Mouse (Mus musculus): ENCODE data around the gene Gm17359. TPM values are rescaled to one million over a fixed set of nuclear protein-coding genes. Genes with fewer than 3 reads are reported as not detected.

The Gm17359 gene
- polyA plus RNA-seq, 1 experiment, result not detected

DNA sequence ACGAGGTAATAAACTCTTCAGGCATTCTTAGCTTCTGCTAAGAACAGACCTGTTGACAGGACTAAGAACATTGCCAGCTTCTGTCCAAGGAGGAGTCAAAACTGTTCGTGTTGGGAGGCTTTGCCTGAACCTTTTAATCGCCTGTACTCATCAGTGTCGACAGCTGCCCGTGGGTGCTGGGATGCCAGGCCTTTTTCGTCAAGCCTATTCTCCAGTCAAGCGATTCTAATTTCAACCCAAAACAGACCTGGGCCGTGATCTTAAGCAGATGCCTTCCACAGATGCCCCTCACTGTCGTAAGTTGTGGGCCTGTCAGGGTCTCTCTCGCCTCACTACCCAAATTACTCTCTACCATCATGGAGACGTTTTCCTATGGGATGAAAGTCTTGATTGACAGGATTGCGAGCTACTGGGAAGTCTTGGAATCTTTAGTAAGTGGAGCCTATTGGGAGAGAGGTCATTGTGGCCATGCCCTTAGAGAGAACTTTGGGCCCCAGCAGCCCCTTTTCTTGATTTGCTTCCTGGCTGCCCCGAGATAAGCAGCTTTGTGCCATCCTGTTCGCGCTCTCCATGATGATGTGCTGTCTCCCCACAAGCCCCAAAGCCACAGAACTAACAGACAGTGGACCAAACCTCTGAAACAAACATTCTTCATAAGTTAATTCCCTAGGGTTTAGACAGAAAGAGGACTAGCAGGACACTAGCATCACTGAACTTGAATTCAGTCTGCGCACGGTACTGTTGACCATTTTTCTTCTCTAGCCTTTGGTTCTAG lies 6.7 kb downstream of the Gm17359 start:
- TF ChIP-seq CTCF (IDR thresholded peaks at IDR 0.05; ENCODE audit: extremely low read depth, insufficient read depth, insufficient read length, insufficient replicate concordance) (no peak), POLR2A (IDR thresholded peaks at IDR 0.05; ENCODE audit: low read depth, low read length) (no peak)
- no peaks in the 10 kb centered on the region for H3K27me3 ChIP-seq (ENCODE audit: control insufficient read depth, insufficient read depth, low read length)
- H3K27ac ChIP-seq (ENCODE audit: insufficient read depth, low read length), result no peak overlapping the region
- WGBS, result 93% methylated on average over 17 of the region's 17 CpGs
- no peaks in the 10 kb centered on the region for H3K36me3 ChIP-seq (ENCODE audit: control insufficient read depth, insufficient read depth, low read length)
- no peaks in the 10 kb centered on the region for H3K4me1 ChIP-seq (ENCODE audit: control insufficient read depth, insufficient read depth, insufficient read length)
- H3K4me3 ChIP-seq (ENCODE audit: extremely low read depth, insufficient read depth, insufficient read length), result no peak overlapping the region
- DNase-seq (ENCODE audit: low read depth in 1 of 2, low spot score in 2 of 2), result no peak

DNA sequence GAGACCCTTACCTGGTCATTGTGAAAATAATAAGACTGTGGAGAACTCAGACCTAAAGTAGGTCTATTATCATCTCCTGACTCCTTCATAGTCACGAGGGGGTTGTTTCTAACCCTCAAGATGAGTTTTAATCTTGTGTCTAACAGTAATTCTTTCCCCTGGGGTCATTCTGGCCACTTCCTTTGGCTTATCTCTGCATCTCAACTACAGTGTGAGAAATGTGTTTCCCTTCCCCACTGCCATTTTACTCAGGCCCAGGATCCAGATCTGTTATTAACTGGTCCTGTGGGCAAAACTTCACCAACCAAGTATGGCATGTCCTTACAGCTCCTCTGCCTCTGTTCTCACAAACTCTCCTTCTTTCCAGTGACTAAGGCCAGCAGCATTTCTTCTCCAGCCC lies 12.8 kb downstream of the Gm17359 start:
- TF ChIP-seq CTCF (IDR thresholded peaks at IDR 0.05; ENCODE audit: extremely low read depth, insufficient read depth, insufficient read length, insufficient replicate concordance) (no peak), POLR2A (IDR thresholded peaks at IDR 0.05; ENCODE audit: low read depth, low read length) (no peak)
- no peaks in the 10 kb centered on the region for H3K27me3 ChIP-seq (ENCODE audit: control insufficient read depth, insufficient read depth, low read length)
- 30% methylated on average over 1 of the region's 1 CpGs for WGBS
- no peaks in the 10 kb centered on the region for H3K4me1 ChIP-seq (ENCODE audit: control insufficient read depth, insufficient read depth, insufficient read length)
- no peak overlapping the region for H3K4me3 ChIP-seq (ENCODE audit: extremely low read depth, insufficient read depth, insufficient read length)
- H3K36me3 ChIP-seq (ENCODE audit: control insufficient read depth, insufficient read depth, low read length), result no peaks in the 10 kb centered on the region
- no peak for DNase-seq (ENCODE audit: low read depth in 1 of 2, low spot score in 2 of 2)
- no peak overlapping the region for H3K27ac ChIP-seq (ENCODE audit: insufficient read depth, low read length)

DNA sequence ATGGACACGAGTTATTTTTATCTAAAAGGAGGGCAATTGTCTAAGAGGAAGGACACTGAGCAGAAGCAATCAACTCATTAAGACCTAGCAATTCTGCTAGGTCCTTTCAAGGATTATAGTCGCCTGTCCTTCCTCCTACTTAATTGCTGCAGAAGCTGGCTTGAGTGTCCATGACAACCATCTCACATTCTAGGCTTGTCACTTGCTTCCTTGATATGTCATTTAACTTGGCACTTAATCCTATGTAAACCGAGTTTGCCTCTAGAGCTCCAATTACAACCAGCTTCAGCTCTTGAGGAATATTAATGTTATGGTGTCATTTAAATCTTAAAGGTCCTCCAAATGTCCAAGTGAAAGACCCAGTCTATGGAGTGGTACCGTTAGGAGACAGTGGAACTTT lies 22.3 kb downstream of the Gm17359 start:
- WGBS, result 72% methylated on average over 4 of the region's 4 CpGs
- no peak for TF ChIP-seq POLR2A (IDR thresholded peaks at IDR 0.05; ENCODE audit: low read depth, low read length)
- no peak for TF ChIP-seq CTCF (IDR thresholded peaks at IDR 0.05; ENCODE audit: extremely low read depth, insufficient read depth, insufficient read length, insufficient replicate concordance)
- DNase-seq (ENCODE audit: low read depth in 1 of 2, low spot score in 2 of 2), result no peak
- Histone ChIP-seq H3K27ac (ENCODE audit: insufficient read depth, low read length) (no peak overlapping the region), H3K4me1 (ENCODE audit: control insufficient read depth, insufficient read depth, insufficient read length) (no peaks in the 10 kb centered on the region), H3K4me3 (ENCODE audit: extremely low read depth, insufficient read depth, insufficient read length) (no peak overlapping the region), H3K36me3 (ENCODE audit: control insufficient read depth, insufficient read depth, low read length) (no peaks in the 10 kb centered on the region), H3K27me3 (ENCODE audit: control insufficient read depth, insufficient read depth, low read length) (no peaks in the 10 kb centered on the region)

DNA sequence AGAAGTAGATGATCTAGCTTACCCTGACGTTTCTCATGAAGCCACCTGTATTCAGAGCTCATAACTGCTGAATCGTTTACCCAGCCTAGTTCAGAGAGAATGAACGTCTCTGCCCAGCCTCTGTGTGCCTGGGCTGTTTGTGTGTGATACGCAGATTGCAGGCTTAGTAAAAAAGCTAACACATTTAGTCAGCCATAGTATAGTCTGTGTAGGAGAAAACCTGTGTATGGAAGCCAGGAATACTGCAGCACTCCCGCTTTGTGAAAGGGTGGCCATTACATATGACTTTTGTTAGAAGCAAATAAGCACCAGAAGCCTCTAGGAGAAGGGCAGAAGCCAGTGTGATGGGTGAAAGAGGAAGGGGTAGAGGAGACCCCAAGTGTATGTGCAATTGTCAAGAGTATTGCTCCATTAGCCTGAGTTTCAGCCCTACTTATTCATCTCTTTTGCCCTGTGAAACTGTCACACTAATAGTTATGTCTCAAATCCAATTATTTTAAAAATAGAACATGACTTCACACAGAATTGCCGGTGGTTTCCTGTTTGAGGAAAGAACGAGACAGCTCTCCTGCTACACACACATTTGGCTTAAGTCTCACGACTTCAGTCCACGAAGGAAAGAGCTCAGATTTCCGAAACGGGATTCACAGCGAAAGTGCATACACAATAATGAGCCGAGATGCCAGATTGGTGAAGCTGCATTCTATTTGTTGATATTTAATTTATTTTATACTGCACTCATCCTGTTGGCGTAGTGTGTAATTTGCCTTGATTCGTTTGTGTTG lies 24.0 kb downstream of the Gm17359 start:
- Histone ChIP-seq H3K27ac (ENCODE audit: insufficient read depth, low read length) (no peak overlapping the region), H3K27me3 (ENCODE audit: control insufficient read depth, insufficient read depth, low read length) (no peaks in the 10 kb centered on the region), H3K4me3 (ENCODE audit: extremely low read depth, insufficient read depth, insufficient read length) (no peak overlapping the region), H3K4me1 (ENCODE audit: control insufficient read depth, insufficient read depth, insufficient read length) (no peaks in the 10 kb centered on the region), H3K36me3 (ENCODE audit: control insufficient read depth, insufficient read depth, low read length) (no peaks in the 10 kb centered on the region)
- no peak for DNase-seq (ENCODE audit: low read depth in 1 of 2, low spot score in 2 of 2)
- 46% methylated on average over 15 of the region's 15 CpGs for WGBS
- TF ChIP-seq CTCF (IDR thresholded peaks at IDR 0.05; ENCODE audit: extremely low read depth, insufficient read depth, insufficient read length, insufficient replicate concordance), result no peak
- TF ChIP-seq POLR2A (IDR thresholded peaks at IDR 0.05; ENCODE audit: low read depth, low read length), result no peak

DNA sequence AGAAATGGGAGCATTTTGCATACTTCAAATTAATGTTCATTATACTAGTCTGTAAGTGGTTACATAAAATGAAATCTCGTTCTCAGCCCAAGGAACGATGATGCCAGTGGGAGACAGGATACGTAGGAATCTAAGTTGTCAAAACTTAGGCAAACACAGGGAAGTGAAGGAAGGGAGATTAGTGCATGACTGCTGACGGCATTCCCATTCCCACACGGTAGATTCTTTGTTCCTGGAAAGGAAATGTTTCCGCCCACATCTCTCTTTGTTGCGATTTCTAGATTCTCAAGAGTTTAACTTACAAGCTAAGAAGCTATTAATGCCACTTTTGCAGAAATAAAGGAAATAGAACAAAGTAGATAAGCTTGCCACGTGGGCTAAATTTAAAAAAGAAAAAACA lies 29.6 kb downstream of the Gm17359 start:
- no peaks in the 10 kb centered on the region for H3K36me3 ChIP-seq (ENCODE audit: control insufficient read depth, insufficient read depth, low read length)
- H3K27me3 ChIP-seq (ENCODE audit: control insufficient read depth, insufficient read depth, low read length), result no peaks in the 10 kb centered on the region
- H3K27ac ChIP-seq (ENCODE audit: insufficient read depth, low read length), result no peak overlapping the region
- TF ChIP-seq CTCF (IDR thresholded peaks at IDR 0.05; ENCODE audit: extremely low read depth, insufficient read depth, insufficient read length, insufficient replicate concordance), result no peak
- no peaks in the 10 kb centered on the region for H3K4me1 ChIP-seq (ENCODE audit: control insufficient read depth, insufficient read depth, insufficient read length)
- H3K4me3 ChIP-seq (ENCODE audit: extremely low read depth, insufficient read depth, insufficient read length), result no peak overlapping the region
- WGBS, result 76% methylated on average over 8 of the region's 8 CpGs
- no peak for DNase-seq (ENCODE audit: low read depth in 1 of 2, low spot score in 2 of 2)

DNA sequence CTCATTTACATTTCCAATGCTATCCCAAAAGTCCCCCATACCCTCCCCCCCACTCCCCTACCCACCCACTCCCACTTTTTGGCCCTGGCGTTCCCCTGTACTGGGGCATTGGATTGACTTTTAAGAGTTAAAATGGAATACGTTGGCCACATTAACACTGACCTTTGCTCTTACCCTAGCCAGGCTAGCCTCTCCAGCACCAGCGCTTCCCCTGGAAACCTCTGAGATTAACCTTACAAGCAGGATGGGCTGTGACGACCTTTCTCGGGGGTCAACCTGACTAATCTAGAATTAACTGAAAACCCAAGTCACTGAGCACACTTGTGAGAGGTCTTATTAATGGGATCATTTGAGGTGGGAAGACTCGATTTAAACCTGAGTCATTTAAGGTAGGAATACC lies 31.8 kb downstream of the Gm17359 start:
- H3K27ac ChIP-seq (ENCODE audit: insufficient read depth, low read length), result no peak overlapping the region
- no peaks in the 10 kb centered on the region for H3K36me3 ChIP-seq (ENCODE audit: control insufficient read depth, insufficient read depth, low read length)
- no peak overlapping the region for H3K4me3 ChIP-seq (ENCODE audit: extremely low read depth, insufficient read depth, insufficient read length)
- H3K27me3 ChIP-seq (ENCODE audit: control insufficient read depth, insufficient read depth, low read length), result no peaks in the 10 kb centered on the region
- TF ChIP-seq CTCF (IDR thresholded peaks at IDR 0.05; ENCODE audit: extremely low read depth, insufficient read depth, insufficient read length, insufficient replicate concordance), result no peak
- no peak for TF ChIP-seq POLR2A (IDR thresholded peaks at IDR 0.05; ENCODE audit: low read depth, low read length)
- H3K4me1 ChIP-seq (ENCODE audit: control insufficient read depth, insufficient read depth, insufficient read length), result no peaks in the 10 kb centered on the region
- 88% methylated on average over 6 of the region's 6 CpGs for WGBS
- DNase-seq (ENCODE audit: low read depth in 1 of 2, low spot score in 2 of 2), result no peak
